Mouse (Mus musculus) adrenal gland, adult 8-10 months (tissue): Measurements from ENCODE around the gene Hao2. TPM values are rescaled to one million over a fixed set of nuclear protein-coding genes. Genes with fewer than 3 reads are reported as not detected.
A peak's percentile ranks its signal among the peaks of the same experiment; 100 is the strongest.

ENCODE experiments used
- DNase-seq: peaks from one replicate; pipeline ENCODE4 v3.0.0; 2022
- total RNA-seq, 4 experiments: library from RNA; stranded (reverse); gene quantifications; 2 replicates each; pipeline ENCODE4 v1.2.4; 2022

The Hao2 gene
- total RNA-seq, 4 experiments from 2014 or later: 231 to 398 (median 393) TPM

DNA sequence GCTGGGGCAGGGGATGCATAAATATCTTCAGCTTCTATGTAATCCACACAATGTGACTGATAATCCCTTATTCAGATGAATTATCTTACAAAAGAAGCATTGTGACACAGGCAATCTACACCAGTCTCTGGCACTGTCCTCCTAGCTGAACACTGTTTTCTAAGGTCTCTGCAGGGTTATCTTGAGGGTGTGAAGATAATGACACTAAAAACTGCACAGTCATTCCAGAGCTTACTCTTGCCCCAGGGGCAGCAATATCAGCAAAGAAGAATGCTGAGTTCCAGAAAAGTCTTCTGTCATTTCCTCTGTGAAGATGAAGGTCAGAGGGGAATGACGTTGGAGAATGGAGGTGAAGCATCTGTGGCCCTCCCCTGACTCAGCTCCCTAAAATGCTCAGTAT lies 36.1 kb downstream of the Hao2 start:
- no peak for DNase-seq

DNA sequence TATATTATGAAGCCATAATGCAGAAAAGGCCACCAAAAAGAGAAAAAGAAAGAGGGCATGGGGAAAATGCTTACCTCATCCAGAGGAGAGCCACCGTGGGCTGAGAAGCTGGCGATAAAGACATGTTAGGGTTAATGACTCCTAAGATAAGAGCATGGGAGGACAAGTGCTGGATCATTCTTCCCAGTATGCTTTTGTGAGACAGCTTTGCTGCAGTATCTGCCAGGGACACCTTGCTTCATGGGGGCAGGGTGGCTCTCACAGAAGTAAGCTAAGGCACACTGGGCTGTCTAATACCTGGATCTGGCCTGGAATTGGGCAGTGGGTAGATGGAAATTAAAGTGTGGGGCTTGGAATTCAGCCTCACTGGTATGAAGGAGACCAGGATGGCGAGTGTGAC lies 37.9 kb downstream of the Hao2 start:
- no peak for DNase-seq

DNA sequence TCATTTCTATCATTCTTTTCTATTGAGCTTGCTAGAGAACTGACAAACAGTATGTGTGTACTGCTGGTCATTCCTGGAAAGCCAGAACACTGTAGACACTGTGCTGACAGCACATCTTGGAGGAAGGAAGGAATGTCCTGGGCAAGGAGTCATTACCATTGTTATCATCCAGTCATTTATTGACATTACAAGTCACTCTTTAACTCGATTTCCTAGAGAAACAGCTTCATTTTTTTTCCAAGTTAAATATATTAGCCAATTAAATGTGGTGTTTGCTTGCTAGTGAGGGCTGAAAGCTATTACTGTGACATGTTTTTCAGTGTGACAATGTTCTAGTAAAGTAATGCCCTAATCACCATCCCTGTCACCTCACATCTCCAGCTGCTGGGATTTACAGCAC lies 39.4 kb downstream of the Hao2 start:
- DNase-seq: no peak

DNA sequence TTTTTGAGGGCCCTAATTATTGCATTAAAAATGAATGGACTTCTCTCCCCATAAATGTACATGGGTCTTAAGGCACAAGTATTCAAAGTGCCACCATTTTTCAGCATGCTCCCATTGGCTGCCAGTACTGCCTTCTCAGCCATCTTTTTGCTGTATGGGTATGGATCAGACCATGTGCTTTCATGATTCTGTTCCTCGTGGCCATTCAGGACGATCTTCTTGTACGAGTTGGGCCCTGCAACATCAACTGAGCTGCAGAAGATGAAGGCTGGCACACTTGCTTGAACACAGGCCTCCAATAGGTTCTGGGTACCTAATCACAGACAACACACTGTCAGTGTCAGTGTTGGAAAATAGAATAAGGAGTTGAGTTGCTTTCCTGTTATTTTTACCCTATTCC lies 40.0 kb downstream of the Hao2 start:
- peak; percentile 19 for DNase-seq

DNA sequence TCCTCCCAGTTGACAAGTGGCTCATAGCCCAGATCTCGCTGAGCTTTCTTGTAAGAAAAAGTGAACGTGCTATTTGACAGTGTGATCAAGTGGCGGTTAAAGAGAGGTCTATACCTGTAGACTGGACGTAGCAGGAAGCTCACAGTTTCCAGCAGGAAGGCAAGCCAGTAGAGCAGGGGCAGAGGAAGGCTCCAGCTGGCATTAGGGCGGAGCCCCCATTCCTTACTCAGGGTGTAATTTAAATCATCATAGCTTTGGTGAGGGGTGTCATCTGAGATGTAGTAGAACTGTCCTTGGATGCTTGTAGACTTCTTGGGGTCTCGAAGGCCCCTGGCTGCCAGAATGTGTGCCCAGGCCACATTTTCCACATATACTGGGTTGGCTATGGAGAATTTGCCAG lies 40.4 kb downstream of the Hao2 start:
- DNase-seq: peak; percentile 44

DNA sequence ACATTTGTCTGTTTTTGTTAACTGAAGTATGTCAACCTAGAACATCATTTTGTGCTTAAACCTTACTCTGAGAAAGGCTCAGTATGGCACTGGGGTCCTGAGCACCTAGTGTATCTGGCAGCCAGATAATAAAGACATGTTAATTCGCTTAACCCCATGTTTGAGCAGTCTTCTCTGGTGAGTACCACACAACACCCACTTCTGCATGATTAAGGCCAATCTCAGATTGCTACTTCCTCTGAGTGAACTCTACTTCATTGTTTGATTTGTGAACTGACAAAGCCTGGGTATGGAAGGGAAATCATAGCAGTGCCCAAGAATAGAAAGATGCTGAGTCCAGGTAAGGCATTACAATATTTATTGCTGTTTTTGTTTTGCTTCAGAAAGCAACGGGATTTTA lies 41.2 kb downstream of the Hao2 start:
- DNase-seq: peak; percentile 14

DNA sequence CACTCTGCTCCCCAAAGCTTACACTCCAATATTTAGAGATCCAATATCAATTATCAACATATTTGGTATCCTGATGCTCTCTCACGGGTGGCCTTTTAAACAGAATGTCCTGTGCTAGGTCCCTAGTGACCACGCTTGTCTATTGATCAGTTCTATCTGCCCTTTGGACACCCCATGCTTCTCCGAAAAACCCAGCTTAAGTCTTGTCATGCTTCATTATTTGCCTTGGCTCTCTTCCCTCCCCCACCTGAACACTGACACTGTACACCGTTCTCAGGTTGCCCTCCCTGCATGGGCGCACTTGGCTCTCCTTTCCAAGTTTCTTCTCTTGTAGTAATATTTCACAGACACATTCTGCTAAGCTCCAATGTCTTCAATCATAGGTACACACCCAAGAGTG lies 42.8 kb downstream of the Hao2 start:
- peak; percentile 40 for DNase-seq

DNA sequence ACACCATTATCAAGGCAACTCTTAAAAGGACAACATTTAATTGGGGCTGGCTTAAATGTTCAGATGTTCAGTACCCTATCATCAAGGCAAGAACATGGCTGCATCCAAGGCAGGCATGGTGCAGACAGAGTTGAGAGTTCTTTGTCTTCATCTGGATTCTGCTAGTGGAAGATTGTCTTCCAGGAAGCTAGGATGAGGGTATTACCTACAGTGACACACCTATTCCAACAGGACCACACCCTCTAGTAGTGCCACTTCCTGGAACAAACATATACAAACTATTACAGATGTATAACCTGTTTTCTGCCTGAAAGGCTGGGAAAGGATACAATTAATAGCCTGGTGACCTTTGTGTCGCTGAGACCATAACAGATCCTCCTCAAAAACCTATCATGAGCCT lies 44.1 kb downstream of the Hao2 start:
- no peak for DNase-seq

Other genes starting within 250 kb of the Hao2 start
- under 1 TPM in 3 of 4 experiments, not detected in 1; 0.16 to 0.28 (median 0.25) TPM for gene Hsd3b2, start 168.7 kb downstream of the Hao2 start, total RNA-seq
- gene Hsd3b3, start 130.1 kb downstream of the Hao2 start, total RNA-seq: not detected
- gene Hsd3b6, start 78.8 kb downstream of the Hao2 start, total RNA-seq: 100 to 1,000 TPM in 2 of 4 experiments, 10 to 100 TPM in 2; 62.5 to 342 (median 149) TPM
- over 10,000 TPM; 14,159 to 21,140 (median 16,040) TPM for gene Hsd3b1, start 33.4 kb downstream of the Hao2 start, total RNA-seq
- 10 to 100 TPM; 12.8 to 16.4 (median 14.2) TPM for gene Wars2, start 247.8 kb upstream of the Hao2 start, total RNA-seq